Mouse (Mus musculus): ENCODE data around the gene Tfb2m.

Tfb2m gene

GRCm38 (mm10) chr1:179559446-179560194 lies 13.6 kb upstream of the Tfb2m start:
- DNase-seq (ENCODE audit: low spot score in 2 of 2), result no peak

- no peak for DNase-seq (ENCODE audit: low spot score in 2 of 2)
Observed at GRCm38 (mm10) chr1:179556921-179557320, 10.9 kb upstream of the Tfb2m start.

GRCm38 (mm10) chr1:179553949-179554347 lies 7.9 kb upstream of the Tfb2m start:
- no peak for DNase-seq (ENCODE audit: low spot score in 2 of 2)

GRCm38 (mm10) chr1:179553197-179553948 lies 7.3 kb upstream of the Tfb2m start:
- no peak for DNase-seq (ENCODE audit: low spot score in 2 of 2)

- DNase-seq (ENCODE audit: low spot score in 2 of 2), result no peak
Observed at GRCm38 (mm10) chr1:179552751-179553150, 6.7 kb upstream of the Tfb2m start.

- no peak for DNase-seq (ENCODE audit: low spot score in 2 of 2)
Observed at GRCm38 (mm10) chr1:179551921-179552320, 5.9 kb upstream of the Tfb2m start.

- no peak for DNase-seq (ENCODE audit: low spot score in 2 of 2)
Observed at GRCm38 (mm10) chr1:179551336-179551735, 5.3 kb upstream of the Tfb2m start.

- no peak for DNase-seq (ENCODE audit: low spot score in 2 of 2)
Observed at GRCm38 (mm10) chr1:179548996-179549752, 3.1 kb upstream of the Tfb2m start.

GRCm38 (mm10) chr1:179548220-179548619 lies 2.2 kb upstream of the Tfb2m start:
- DNase-seq (ENCODE audit: low spot score in 2 of 2), result no peak

- no peak for DNase-seq (ENCODE audit: low spot score in 2 of 2)
Observed at GRCm38 (mm10) chr1:179547176-179547575, 1.1 kb upstream of the Tfb2m start.

- DNase-seq (ENCODE audit: low spot score in 2 of 2), result no peak
Observed at GRCm38 (mm10) chr1:179546551-179546917, 467 bp upstream of the Tfb2m start.

- DNase-seq (ENCODE audit: low spot score in 2 of 2), result no peak
Observed at GRCm38 (mm10) chr1:179541502-179541901, 4.6 kb downstream of the Tfb2m start.

GRCm38 (mm10) chr1:179539887-179540286 lies 6.2 kb downstream of the Tfb2m start:
- DNase-seq (ENCODE audit: low spot score in 2 of 2), result no peak

GRCm38 (mm10) chr1:179539054-179539453 lies 7.0 kb downstream of the Tfb2m start:
- no peak for DNase-seq (ENCODE audit: low spot score in 2 of 2)

GRCm38 (mm10) chr1:179519901-179520300 lies 26.2 kb downstream of the Tfb2m start:
- no peak for DNase-seq (ENCODE audit: low spot score in 2 of 2)

- peak; percentile 56 to 80 for DNase-seq (ENCODE audit: low spot score in 2 of 2)
Observed at GRCm38 (mm10) chr1:179517713-179518465, 28.2 kb downstream of the Tfb2m start, which contains the start of gene Smyd3. Gene Smyd3 (minus strand): TSS chr1:179518041.

GRCm38 (mm10) chr1:179516941-179517712 lies 28.9 kb downstream of the Tfb2m start:
- no peak for DNase-seq (ENCODE audit: low spot score in 2 of 2)

- DNase-seq (ENCODE audit: low spot score in 2 of 2), result peak in 1 of 2 experiments; percentile 43
Observed at GRCm38 (mm10) chr1:179511895-179512294, 34.2 kb downstream of the Tfb2m start.

- no peak for DNase-seq (ENCODE audit: low spot score in 2 of 2)
Observed at GRCm38 (mm10) chr1:179510546-179511340, 35.3 kb downstream of the Tfb2m start.
